Mouse (Mus musculus) neural tube, embryonic 15.5 days (tissue): ENCODE measurements around the gene Tas2r115. TPM values are rescaled to one million over a fixed set of nuclear protein-coding genes. Genes with fewer than 3 reads are reported as not detected.
"Not testable (repeated sequence)": the region's sequence is repeated elsewhere in the genome, so short reads cannot be mapped to it uniquely, and the experiment has no call there.

Source experiments
- ATAC-seq: fragments of 200-750 bp; cut with Nextera tagmentation; 2 replicates; pipeline ENCODE4 v1.8.0; 2017; ENCODE audit warnings: mild to moderate bottlenecking, moderate TSS enrichment, moderate library complexity; ENCODE audit not compliant: low FRiP score
- H3K27ac ChIP-seq: fragments of 300-500 bp; sonication (generic); replicated peaks from 2 replicates; pipeline ENCODE4 v1.5.1; 2015; ENCODE audit warnings: mild to moderate bottlenecking, inconsistent platforms
- H3K27me3 ChIP-seq: fragments of 300-500 bp; sonication (generic); replicated peaks from 2 replicates; pipeline ENCODE4 v1.6.1; 2015; ENCODE audit warnings: inconsistent platforms
- H3K36me3 ChIP-seq: fragments of 300-500 bp; sonication (generic); 2 replicates; pipeline ENCODE4 v1.6.1; 2015; ENCODE audit warnings: inconsistent platforms
- H3K4me1 ChIP-seq: fragments of 300-500 bp; sonication (generic); 2 replicates; pipeline ENCODE4 v1.6.1; 2015; ENCODE audit warnings: inconsistent platforms
- H3K4me2 ChIP-seq: fragments of 300-500 bp; sonication (generic); 2 replicates; pipeline ENCODE4 v1.6.1; 2015; ENCODE audit warnings: inconsistent platforms, mild to moderate bottlenecking, moderate library complexity
- H3K4me3 ChIP-seq: fragments of 300-500 bp; sonication (generic); replicated peaks from 2 replicates; pipeline ENCODE4 v1.5.1; 2015; ENCODE audit warnings: mild to moderate bottlenecking, inconsistent platforms
- H3K9ac ChIP-seq: fragments of 300-500 bp; sonication (generic); replicated peaks from 2 replicates; pipeline ENCODE4 v1.6.1; 2015; ENCODE audit warnings: mild to moderate bottlenecking, inconsistent platforms
- H3K9me3 ChIP-seq: fragments of 300-500 bp; sonication (generic); replicated peaks from 2 replicates; pipeline ENCODE4 v1.6.1; 2016; ENCODE audit warnings: inconsistent platforms
- WGBS: fragments of 180-500 bp; shearing (Covaris S2); methylation state at CpG from one replicate; pipeline ENCODE4 v1.1.7; 2015; ENCODE audit warnings: mixed read lengths; 5-methylcytosine and 5-hydroxymethylcytosine counted together
- polyA plus RNA-seq: library from polyadenylated mRNA; unstranded; fragments of >200 nt; fragmentation: Nextera tagmentation; extraction: Ambion mirVana; gene quantifications from 2 replicates; pipeline ENCODE4 v1.2.1, GENCODE M21; 2015

Gene Tas2r115
- polyA plus RNA-seq = not detected in 2 replicates

GRCm38 (mm10) chr6:132737935-132738334, at the start of gene Tas2r115:
Gene Tas2r115 (minus strand): TSS chr6:132738035.
- Histone ChIP-seq H3K36me3 (no peaks in the 10 kb centered on the region), H3K27ac (no peak within 1 kb of the TSS), H3K4me2 (no peak within 1 kb of the TSS), H3K27me3 (no peaks in the 10 kb centered on the region), H3K4me3 (no peak within 1 kb of the TSS), H3K9me3 (no peaks in the 10 kb centered on the region), H3K9ac (no peak within 1 kb of the TSS), H3K4me1 (no peaks in the 10 kb centered on the region)
- 78% methylated on average over 2 of the region's 2 CpGs for WGBS
- no peak for ATAC-seq

DNA sequence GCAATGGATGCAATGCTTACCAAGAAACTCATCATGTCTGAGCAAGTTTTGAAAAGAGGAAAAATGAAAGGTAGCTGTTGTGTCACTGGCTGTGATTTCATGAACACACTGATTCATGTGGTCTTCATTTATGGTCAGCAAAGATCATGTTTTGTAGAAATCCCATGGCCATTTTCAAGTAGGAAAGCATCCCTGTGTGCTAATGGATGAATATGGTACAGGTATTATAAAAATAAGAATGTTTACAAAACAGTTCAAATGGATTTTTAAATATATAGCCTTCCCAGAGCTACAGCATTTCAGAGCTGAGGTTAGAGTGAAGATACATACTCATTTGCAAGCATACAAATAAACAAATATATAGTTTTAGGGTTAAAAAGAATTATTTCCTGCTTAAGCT, 40.2 kb upstream of the Tas2r115 start, which contains the start of gene Tas2r136:
Gene Tas2r136, minus strand, starts transcription at position 101 of the 400 bp plus-strand sequence.
- Histone ChIP-seq H3K4me3 (no peak within 1 kb of the TSS), H3K36me3 (no peaks in the 10 kb centered on the region), H3K4me2 (no peak within 1 kb of the TSS), H3K27me3 (no peaks in the 10 kb centered on the region), H3K9ac (no peak within 1 kb of the TSS), H3K27ac (no peak within 1 kb of the TSS), H3K4me1 (no peaks in the 10 kb centered on the region), H3K9me3 (no peaks in the 10 kb centered on the region)
- ATAC-seq = no peak

DNA sequence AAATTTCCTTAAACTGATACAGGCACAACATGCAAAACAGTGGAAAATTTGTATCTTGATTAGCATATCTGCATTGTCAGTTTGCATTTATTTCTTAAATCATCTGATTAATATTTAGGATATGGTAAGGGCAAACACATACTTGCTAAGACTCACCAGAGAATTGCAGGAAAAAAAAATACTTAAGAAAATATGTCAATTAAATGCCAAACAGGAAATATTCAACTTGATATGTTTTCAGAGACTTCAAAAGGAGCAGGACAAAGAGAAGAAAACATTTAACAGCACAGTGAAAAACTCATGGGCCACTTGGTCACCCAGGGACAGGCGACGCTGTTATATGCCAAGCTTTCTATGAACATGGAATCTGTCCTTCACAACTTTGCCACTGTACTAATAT, 24.0 kb upstream of the Tas2r115 start, which contains the start of gene Tas2r102:
Gene Tas2r102, plus strand, starts transcription at position 301 of the 400 bp plus-strand sequence.
- no peak within 1 kb of the TSS for H3K9ac ChIP-seq
- no peak within 1 kb of the TSS for H3K4me2 ChIP-seq
- no peaks in the 10 kb centered on the region for H3K9me3 ChIP-seq
- ATAC-seq = no peak
- H3K4me3 ChIP-seq = no peak within 1 kb of the TSS
- 90% methylated on average over 2 of the region's 2 CpGs for WGBS
- H3K27ac ChIP-seq = no peak within 1 kb of the TSS
- no peaks in the 10 kb centered on the region for H3K27me3 ChIP-seq
- no peaks in the 10 kb centered on the region for H3K4me1 ChIP-seq
- no peaks in the 10 kb centered on the region for H3K36me3 ChIP-seq

DNA sequence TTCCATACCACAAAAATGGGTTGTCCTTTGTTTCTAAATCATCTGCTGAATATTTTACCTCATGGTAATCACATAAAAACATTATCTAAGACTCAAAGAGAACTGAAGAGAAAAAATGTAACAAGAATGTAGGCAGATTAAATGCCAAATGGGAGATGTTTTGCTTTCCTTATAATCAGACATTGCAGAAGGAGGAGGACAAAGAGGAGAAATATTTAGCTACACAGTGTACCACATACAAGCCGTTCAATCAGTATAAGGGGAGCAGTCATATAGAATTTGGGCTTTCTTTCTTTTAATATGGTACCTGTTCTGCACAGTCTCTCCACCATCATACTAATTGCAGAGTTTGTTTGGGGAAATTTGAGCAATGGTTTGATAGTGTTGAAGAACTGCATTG, 16.6 kb upstream of the Tas2r115 start, which contains the start of gene Tas2r124:
Gene Tas2r124, plus strand, starts transcription at position 301 of the 400 bp plus-strand sequence.
- Histone ChIP-seq H3K4me1 (no peaks in the 10 kb centered on the region), H3K27me3 (no peaks in the 10 kb centered on the region), H3K9me3 (no peaks in the 10 kb centered on the region), H3K4me3 (no peak within 1 kb of the TSS), H3K4me2 (no peak within 1 kb of the TSS), H3K9ac (no peak within 1 kb of the TSS), H3K27ac (no peak within 1 kb of the TSS), H3K36me3 (no peaks in the 10 kb centered on the region)
- WGBS = 93% methylated on average over 1 of the region's 1 CpGs
- ATAC-seq = no peak

DNA sequence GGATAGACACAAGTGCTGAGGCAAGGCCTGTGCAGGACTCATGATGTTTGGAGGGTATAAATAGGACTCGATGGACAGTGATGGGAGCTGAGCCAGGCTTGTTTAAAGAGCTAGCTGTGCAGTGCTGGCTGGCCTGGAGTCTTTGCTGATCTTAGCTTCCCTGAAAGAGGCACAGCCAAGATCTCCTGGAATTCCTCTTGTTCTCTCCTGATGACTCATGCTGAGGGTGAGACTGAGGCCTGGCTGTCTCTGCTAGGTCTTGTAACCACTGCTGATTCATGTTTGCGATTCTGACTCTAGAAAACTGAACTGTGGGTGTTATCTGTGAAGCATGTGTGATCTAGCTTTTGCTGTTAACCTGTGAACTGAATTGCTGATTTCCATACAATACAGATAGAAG, 12.4 kb upstream of the Tas2r115 start:
- Histone ChIP-seq H3K9me3 (no peaks in the 10 kb centered on the region), H3K4me3 (no peak overlapping the region), H3K27me3 (no peaks in the 10 kb centered on the region), H3K36me3 (no peaks in the 10 kb centered on the region), H3K27ac (no peak overlapping the region), H3K9ac (no peak overlapping the region), H3K4me1 (no peaks in the 10 kb centered on the region), H3K4me2 (no peak overlapping the region)
- no peak for ATAC-seq
- WGBS = 88% methylated on average over 2 of the region's 2 CpGs

DNA sequence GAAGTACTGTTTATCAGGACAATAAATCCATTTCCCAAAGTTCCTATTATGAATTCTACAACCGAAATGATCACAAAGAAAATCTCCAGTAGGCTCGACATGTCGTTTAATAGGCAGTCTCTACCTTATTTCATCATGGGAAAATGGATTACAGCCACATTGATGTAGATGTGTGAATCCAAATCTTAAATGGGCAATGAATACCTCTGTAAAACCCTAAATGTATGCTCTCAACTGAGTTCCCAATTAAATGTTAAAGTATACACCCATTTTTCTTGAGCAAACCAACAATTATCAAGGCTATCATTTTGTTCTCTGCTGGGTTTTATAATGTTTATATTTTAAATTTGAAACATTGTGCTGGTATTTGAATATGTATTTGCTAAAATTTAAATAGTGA, 26.0 kb downstream of the Tas2r115 start, which contains the start of gene Tas2r122:
Gene Tas2r122, minus strand, starts transcription at position 101 of the 400 bp plus-strand sequence.
- no peak within 1 kb of the TSS for H3K4me3 ChIP-seq
- H3K4me1 ChIP-seq = no peaks in the 10 kb centered on the region
- H3K4me2 ChIP-seq = no peak within 1 kb of the TSS
- H3K9me3 ChIP-seq = no peaks in the 10 kb centered on the region
- no peak within 1 kb of the TSS for H3K9ac ChIP-seq
- ATAC-seq = no peak
- H3K27ac ChIP-seq = no peak within 1 kb of the TSS
- no peaks in the 10 kb centered on the region for H3K27me3 ChIP-seq
- WGBS = 78% methylated on average over 3 of the region's 3 CpGs
- H3K36me3 ChIP-seq = no peaks in the 10 kb centered on the region

- ATAC-seq = no peak
These were observed 36.9 kb downstream of the Tas2r115 start, which contains the start of gene Tas2r121 for GRCm38 (mm10) chr6:132700907-132701306. Gene Tas2r121 (minus strand): TSS chr6:132701007.

GRCm38 (mm10) chr6:132691596-132691995, 46.2 kb downstream of the Tas2r115 start:
- H3K27me3 ChIP-seq = not testable (repeated sequence)

More at GRCm38 (mm10) chr6:132700907-132701306, 36.9 kb downstream of the Tas2r115 start, which contains the start of gene Tas2r121:
- Histone ChIP-seq H3K27ac (no peak within 1 kb of the TSS), H3K4me3 (no peak within 1 kb of the TSS), H3K9ac (no peak within 1 kb of the TSS), H3K4me2 (no peak within 1 kb of the TSS), H3K4me1 (no peaks in the 10 kb centered on the region), H3K36me3 (no peaks in the 10 kb centered on the region), H3K9me3 (no peaks in the 10 kb centered on the region), H3K27me3 (no peaks in the 10 kb centered on the region)
- WGBS = 91% methylated on average over 1 of the region's 1 CpGs

More at GRCm38 (mm10) chr6:132691596-132691995, 46.2 kb downstream of the Tas2r115 start:
- not testable (repeated sequence) for H3K36me3 ChIP-seq, H3K4me2 ChIP-seq, H3K4me3 ChIP-seq, H3K9ac ChIP-seq, ATAC-seq, H3K4me1 ChIP-seq, H3K9me3 ChIP-seq, H3K27ac ChIP-seq
- 84% methylated on average over 7 of the region's 7 CpGs for WGBS

Other genes with a start within 250 kb of the Tas2r115 start
- gene Prh1, start 168.2 kb downstream of the Tas2r115 start, polyA plus RNA-seq = not detected in 2 replicates
- gene Prp2, start 142.1 kb downstream of the Tas2r115 start, polyA plus RNA-seq = not detected in 2 replicates
- not detected in 2 replicates for gene A630073D07Rik, start 86.5 kb downstream of the Tas2r115 start, polyA plus RNA-seq
- not detected in 2 replicates for gene Tas2r120, start 81.1 kb downstream of the Tas2r115 start, polyA plus RNA-seq
- gene Tas2r121, start 37.0 kb downstream of the Tas2r115 start, polyA plus RNA-seq = not detected in 2 replicates
- not detected in 2 replicates for gene Tas2r122, start 26.1 kb downstream of the Tas2r115 start, polyA plus RNA-seq
- not detected in 2 replicates for gene Tas2r124, start 16.7 kb upstream of the Tas2r115 start, polyA plus RNA-seq
- gene Tas2r102, start 24.1 kb upstream of the Tas2r115 start, polyA plus RNA-seq = not detected in 2 replicates
- gene Tas2r136, start 40.1 kb upstream of the Tas2r115 start, polyA plus RNA-seq = not detected in 2 replicates
- gene Tas2r117, start 64.8 kb upstream of the Tas2r115 start, polyA plus RNA-seq = not detected in 2 replicates
- gene Tas2r123, start 109.1 kb upstream of the Tas2r115 start, polyA plus RNA-seq = not detected in 2 replicates
- gene Tas2r116, start 117.4 kb upstream of the Tas2r115 start, polyA plus RNA-seq = not detected in 2 replicates
- gene Tas2r110, start 130.0 kb upstream of the Tas2r115 start, polyA plus RNA-seq = not detected in 2 replicates
- gene Tas2r113, start 155.0 kb upstream of the Tas2r115 start, polyA plus RNA-seq = not detected in 2 replicates
- gene Tas2r125, start 171.6 kb upstream of the Tas2r115 start, polyA plus RNA-seq = not detected in 2 replicates
- gene Tas2r129, start 213.1 kb upstream of the Tas2r115 start, polyA plus RNA-seq = not detected in 2 replicates
- not detected in 2 replicates for gene Tas2r131, start 219.9 kb upstream of the Tas2r115 start, polyA plus RNA-seq
- gene Tas2r109, start 242.9 kb upstream of the Tas2r115 start, polyA plus RNA-seq = not detected in 2 replicates